In the genomic region with DNA sequence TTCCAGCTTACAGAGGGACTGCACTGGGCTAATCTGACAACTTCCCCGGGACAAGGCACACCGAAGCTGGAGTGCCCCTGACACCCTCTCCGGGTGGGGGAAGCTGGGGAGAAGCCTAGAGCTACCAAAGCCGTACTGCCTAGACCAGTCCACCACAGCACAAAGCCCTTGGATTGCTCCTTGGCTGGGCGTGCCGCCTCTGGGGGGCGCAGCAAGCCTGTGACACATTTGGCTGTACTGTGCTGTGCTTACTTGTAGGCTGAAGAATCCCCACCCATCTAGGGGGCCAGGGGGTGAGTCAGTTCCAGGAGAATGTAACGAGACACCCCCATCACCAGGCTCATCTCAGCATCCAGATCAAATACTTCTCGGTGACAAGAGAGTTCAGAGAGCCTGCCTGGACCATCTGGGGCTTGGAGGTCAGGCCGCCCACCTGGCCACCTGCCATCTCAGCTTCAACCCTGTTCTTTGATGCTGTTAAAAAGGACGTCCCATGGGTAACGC, we compare ENCODE assay signal across 9 mouse cellular contexts. TPM values are rescaled to one million over a fixed set of nuclear protein-coding genes. Genes with fewer than 3 reads are reported as not detected.
A peak's percentile ranks its signal among the peaks of the same experiment; 100 is the strongest.
DNase-seq lines count a peak whose midpoint lies in the region; ATAC-seq and TF ChIP-seq lines count a peak whose summit lies in the region.
"Had no signal": no experiment of that assay in that cellular context is flagged by ENCODE, and none has a peak within 500 bp of the region (broad histone marks: within the 10 kb centered on the region; RNA-seq: fewer than 3 reads in every experiment).

No protein-coding gene starts in this region.

- no peak overlapping the region for H3K4me3 ChIP-seq in hindbrain, embryonic 10.5 days
- H3K4me3 ChIP-seq in hindbrain, embryonic 16.5 days (ENCODE audit: low read length), result no peak overlapping the region
- H3K4me3 ChIP-seq in embryonic fibroblast, embryonic 13.5 days (ENCODE audit: insufficient read depth, low read length), result no peak overlapping the region
- no peak overlapping the region for H3K4me3 ChIP-seq in stomach, postnatal 0 days (ENCODE audit: low read depth, low read length)
- H3K4me3 ChIP-seq: liver, embryonic 13.5 days had no signal

- TF ChIP-seq POLR2A in embryonic fibroblast, embryonic 13.5 days (IDR thresholded peaks at IDR 0.05; ENCODE audit: low read depth, low read length), result no peak

- no peaks in the 10 kb centered on the region for H3K4me1 ChIP-seq in hindbrain, embryonic 10.5 days (replicated peaks)
- H3K4me1 ChIP-seq in hindbrain, embryonic 16.5 days (ENCODE audit: control insufficient read depth, insufficient read depth, low read depth, low read length), result no peaks in the 10 kb centered on the region
- peaks cover 21% of the 10 kb centered on the region for H3K4me1 ChIP-seq in embryonic fibroblast, embryonic 13.5 days (ENCODE audit: control insufficient read depth, insufficient read depth, low read length)
- no peaks in the 10 kb centered on the region for H3K4me1 ChIP-seq in stomach, postnatal 0 days (replicated peaks; ENCODE audit: control insufficient read depth, insufficient read depth)
- H3K4me1 ChIP-seq: liver, embryonic 13.5 days had no signal

- WGBS in hindbrain, embryonic 10.5 days, result 82% methylated on average over 12 of the region's 12 CpGs
- 77% methylated on average over 12 of the region's 12 CpGs for WGBS in hindbrain, embryonic 16.5 days
- 66% methylated on average over 12 of the region's 12 CpGs for whole genome bisulfite sequencing in stomach, postnatal 0 days

- no peak overlapping the region for H3K9ac ChIP-seq in hindbrain, embryonic 16.5 days (ENCODE audit: low read depth, low read length)
- H3K9ac ChIP-seq in stomach, postnatal 0 days (ENCODE audit: low read length), result no peak overlapping the region
- H3K9ac ChIP-seq: liver, embryonic 13.5 days had no signal

- H3K4me2 ChIP-seq in hindbrain, embryonic 16.5 days (ENCODE audit: low read length), result no peak overlapping the region
- H3K4me2 ChIP-seq in stomach, postnatal 0 days (replicated peaks; ENCODE audit: low read depth), result no peak overlapping the region
- H3K4me2 ChIP-seq: liver, embryonic 13.5 days had no signal

- no peaks in the 10 kb centered on the region for H3K9me3 ChIP-seq in hindbrain, embryonic 10.5 days
- no peaks in the 10 kb centered on the region for H3K9me3 ChIP-seq in hindbrain, embryonic 16.5 days (ENCODE audit: control insufficient read depth, low read length)
- no peaks in the 10 kb centered on the region for H3K9me3 ChIP-seq in stomach, postnatal 0 days (ENCODE audit: control insufficient read depth, low read length)
- H3K9me3 ChIP-seq: liver, embryonic 13.5 days had no signal

- TF ChIP-seq EP300 in stomach, postnatal 0 days (optimal IDR thresholded peaks at IDR 0.05), result no peak

- peak; percentile 15 for DNase-seq in hindbrain, embryonic 10.5 days (ENCODE audit: low spot score)
- peak; percentile 71 for DNase-seq in thymus, postnatal 4 days
- DNase-seq in thymus, postnatal 36 days, result no peak
- DNase-seq in stomach, postnatal 0 days (ENCODE audit: low spot score), result peak; percentile 35
- no peak for DNase-seq in ovary, postnatal 36 days (ENCODE audit: low spot score)
- DNase-seq: liver, embryonic 13.5 days had no signal

- no peak overlapping the region for H3K27ac ChIP-seq in hindbrain, embryonic 10.5 days
- H3K27ac ChIP-seq in hindbrain, embryonic 16.5 days (ENCODE audit: low read depth, low read length), result no peak overlapping the region
- peak overlapping the region; percentile 14; the same call in 1 of the 2 replicates for H3K27ac ChIP-seq in embryonic fibroblast, embryonic 13.5 days (ENCODE audit: insufficient read depth, low read length)
- no peak overlapping the region for H3K27ac ChIP-seq in stomach, postnatal 0 days (replicated peaks)
- H3K27ac ChIP-seq: liver, embryonic 13.5 days had no signal

- H3K36me3 ChIP-seq in hindbrain, embryonic 10.5 days, result peaks cover 98% of the 10 kb centered on the region
- peaks cover 23% of the 10 kb centered on the region for H3K36me3 ChIP-seq in hindbrain, embryonic 16.5 days (ENCODE audit: control insufficient read depth, insufficient read depth, low read length)
- H3K36me3 ChIP-seq in stomach, postnatal 0 days (ENCODE audit: control insufficient read depth, insufficient read depth, low read length), result peaks cover 28% of the 10 kb centered on the region

- no peak for ATAC-seq in hindbrain, embryonic 16.5 days
- ATAC-seq in stomach, postnatal 0 days (ENCODE audit: low FRiP score, low TSS enrichment), result peak; percentile 28; the same call in 1 of the 2 replicates
- ATAC-seq in erythroid progenitor cell, adult 5-6 weeks (replicated peaks; ENCODE audit: low FRiP score, poor library complexity, severe bottlenecking), result no peak

- TF ChIP-seq CTCF in embryonic fibroblast, embryonic 13.5 days (IDR thresholded peaks at IDR 0.05; ENCODE audit: borderline replicate concordance, insufficient read depth, low read length), result peak; percentile 66
- peak; percentile 66 for TF ChIP-seq CTCF in stomach, postnatal 0 days (IDR thresholded peaks at IDR 0.05; ENCODE audit: low read depth)

- H3K27me3 ChIP-seq in hindbrain, embryonic 10.5 days (ENCODE audit: insufficient read depth, poor library complexity, severe bottlenecking), result no peaks in the 10 kb centered on the region
- no peaks in the 10 kb centered on the region for H3K27me3 ChIP-seq in hindbrain, embryonic 16.5 days (replicated peaks; ENCODE audit: control insufficient read depth, insufficient read depth, low read length)
- H3K27me3 ChIP-seq in stomach, postnatal 0 days (ENCODE audit: control insufficient read depth, insufficient read depth, low read length), result no peaks in the 10 kb centered on the region
- H3K27me3 ChIP-seq: liver, embryonic 13.5 days had no signal

RNA-seq across cellular contexts. Expression of a gene that starts 10.9 kb away (rescaled TPM):
- 22.0 and 22.3 TPM in 2 replicates for polyA plus RNA-seq in hindbrain, embryonic 10.5 days (2016; fragmentation: Nextera tagmentation; extraction: Ambion mirVana)
- polyA plus RNA-seq in hindbrain, embryonic 16.5 days (2015; fragmentation: Nextera tagmentation; extraction: Ambion mirVana), result 9.6 and 13.3 TPM in 2 replicates
- polyA plus RNA-seq in embryonic fibroblast, embryonic 13.5 days (2011; ENCODE audit: insufficient read length, low read depth, missing spikeins), result 6.6 and 8.4 TPM in 2 replicates
- 6.9 and 7.9 TPM in 2 replicates for polyA plus RNA-seq in stomach, postnatal 0 days (2015; fragmentation: Nextera tagmentation; extraction: Ambion mirVana)
- total RNA-seq in erythroid progenitor cell, adult 5-6 weeks (2015; ENCODE audit: low replicate concordance), result 2.5 and 2.9 TPM in 2 replicates
- 0.76 and 4.6 TPM in 2 replicates for total RNA-seq in erythroid progenitor cell, adult 5-6 weeks (2017; ENCODE audit: low replicate concordance)

RNA-seq across cellular contexts. Expression of a gene that starts 33.0 kb away (rescaled TPM):
- polyA plus RNA-seq in hindbrain, embryonic 10.5 days (2016; fragmentation: Nextera tagmentation; extraction: Ambion mirVana), result 0.05 TPM in 1 of 2 replicates, not detected in the other
- 0.07 and 0.13 TPM in 2 replicates for polyA plus RNA-seq in hindbrain, embryonic 16.5 days (2015; fragmentation: Nextera tagmentation; extraction: Ambion mirVana)
- 0.19 TPM in 1 of 2 replicates, not detected in the other for polyA plus RNA-seq in embryonic fibroblast, embryonic 13.5 days (2011; ENCODE audit: insufficient read length, low read depth, missing spikeins)
- polyA plus RNA-seq in stomach, postnatal 0 days (2015; fragmentation: Nextera tagmentation; extraction: Ambion mirVana), result 0.24 TPM in 2 replicates
- 2.2 and 8.4 TPM in 2 replicates for total RNA-seq in erythroid progenitor cell, adult 5-6 weeks (2015; ENCODE audit: low replicate concordance)
- 1.8 and 3.3 TPM in 2 replicates for total RNA-seq in erythroid progenitor cell, adult 5-6 weeks (2017; ENCODE audit: low replicate concordance)

RNA-seq across cellular contexts. Expression of a gene that starts 36.0 kb away (rescaled TPM):
- polyA plus RNA-seq in hindbrain, embryonic 10.5 days (2016; fragmentation: Nextera tagmentation; extraction: Ambion mirVana), result 117 and 173 TPM in 2 replicates
- 96.6 and 122 TPM in 2 replicates for polyA plus RNA-seq in hindbrain, embryonic 16.5 days (2015; fragmentation: Nextera tagmentation; extraction: Ambion mirVana)
- polyA plus RNA-seq in embryonic fibroblast, embryonic 13.5 days (2011; ENCODE audit: insufficient read length, low read depth, missing spikeins), result 22.4 and 23.8 TPM in 2 replicates
- polyA plus RNA-seq in stomach, postnatal 0 days (2015; fragmentation: Nextera tagmentation; extraction: Ambion mirVana), result 10.9 and 11.8 TPM in 2 replicates
- total RNA-seq in erythroid progenitor cell, adult 5-6 weeks (2015; ENCODE audit: low replicate concordance), result 1.3 TPM in 1 of 2 replicates, not detected in the other
- not detected in 2 replicates for total RNA-seq in erythroid progenitor cell, adult 5-6 weeks (2017; ENCODE audit: low replicate concordance)

RNA-seq across cellular contexts. Expression of a gene that starts 48.4 kb away (rescaled TPM):
- polyA plus RNA-seq in hindbrain, embryonic 10.5 days (2016; fragmentation: Nextera tagmentation; extraction: Ambion mirVana), result 0.96 and 0.97 TPM in 2 replicates
- 2.1 and 2.4 TPM in 2 replicates for polyA plus RNA-seq in hindbrain, embryonic 16.5 days (2015; fragmentation: Nextera tagmentation; extraction: Ambion mirVana)
- polyA plus RNA-seq in embryonic fibroblast, embryonic 13.5 days (2011; ENCODE audit: insufficient read length, low read depth, missing spikeins), result 0.60 and 5.3 TPM in 2 replicates
- polyA plus RNA-seq in stomach, postnatal 0 days (2015; fragmentation: Nextera tagmentation; extraction: Ambion mirVana), result 1.9 and 2.0 TPM in 2 replicates
- total RNA-seq in erythroid progenitor cell, adult 5-6 weeks (2015; ENCODE audit: low replicate concordance), result 5.4 and 8.0 TPM in 2 replicates
- 2.3 and 5.0 TPM in 2 replicates for total RNA-seq in erythroid progenitor cell, adult 5-6 weeks (2017; ENCODE audit: low replicate concordance)

Comparison
In these comparisons a context has a peak if more than half of its experiments do, and no peak if none do; other contexts are left out.
1. DNase-seq: peak in hindbrain, embryonic 10.5 days (single experiment), thymus, postnatal 4 days (single experiment) and stomach, postnatal 0 days (single experiment); none in thymus, postnatal 36 days (0 of 2) and ovary, postnatal 36 days (single experiment).